Mouse (Mus musculus): ENCODE results near the gene Ccdc84.

Ccdc84 gene

DNA sequence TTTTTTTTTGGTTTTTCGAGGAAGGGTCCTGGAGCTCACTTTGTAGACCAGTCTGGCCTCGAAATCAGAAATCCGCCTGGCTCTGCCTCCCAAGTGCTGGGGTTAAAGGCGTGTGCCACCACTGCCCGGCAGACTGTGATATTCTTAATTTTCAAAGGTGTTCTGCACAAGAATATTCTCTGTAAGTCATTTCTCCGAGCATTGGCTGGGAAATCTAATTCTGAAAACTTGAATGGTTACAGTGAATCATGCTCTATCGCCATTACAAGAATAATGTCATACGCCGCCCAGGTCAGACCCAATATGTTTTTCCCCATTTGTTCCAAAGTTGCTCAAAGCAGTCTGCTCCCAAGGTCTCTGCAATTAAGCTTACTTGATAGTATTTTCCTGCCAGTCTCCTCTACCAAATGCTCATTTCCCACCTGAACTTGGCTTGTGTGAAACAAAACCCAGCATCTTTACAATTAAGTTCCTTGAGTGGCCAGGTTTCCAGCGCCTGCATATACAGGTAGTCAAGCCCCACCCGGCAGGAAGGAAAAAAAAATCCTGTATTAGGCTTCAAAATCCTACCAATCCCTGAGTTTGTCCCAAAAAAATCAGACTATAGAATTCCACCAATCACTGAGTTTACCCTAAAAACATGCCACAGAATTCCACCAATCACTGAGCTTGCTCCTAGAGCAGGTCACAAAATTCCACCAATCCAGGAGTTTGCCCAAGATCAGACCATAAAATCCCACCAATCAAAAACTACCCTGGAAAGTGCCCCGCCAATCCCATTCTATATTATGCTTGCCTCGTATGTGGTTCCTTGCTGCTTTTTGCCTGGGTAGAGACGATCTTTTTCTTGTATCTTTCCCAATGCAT lies at the start of gene Ccdc84:
Gene Ccdc84, minus strand, starts transcription at position 51 of the 867 bp plus-strand sequence.
- CTCF ChIA-PET = interaction anchor here (0.6 to 0.9 kb wide), 2 partner anchors 38 to 164 kb away, joined by 3 read pairs; no protein-coding TSS in a partner anchor

DNA sequence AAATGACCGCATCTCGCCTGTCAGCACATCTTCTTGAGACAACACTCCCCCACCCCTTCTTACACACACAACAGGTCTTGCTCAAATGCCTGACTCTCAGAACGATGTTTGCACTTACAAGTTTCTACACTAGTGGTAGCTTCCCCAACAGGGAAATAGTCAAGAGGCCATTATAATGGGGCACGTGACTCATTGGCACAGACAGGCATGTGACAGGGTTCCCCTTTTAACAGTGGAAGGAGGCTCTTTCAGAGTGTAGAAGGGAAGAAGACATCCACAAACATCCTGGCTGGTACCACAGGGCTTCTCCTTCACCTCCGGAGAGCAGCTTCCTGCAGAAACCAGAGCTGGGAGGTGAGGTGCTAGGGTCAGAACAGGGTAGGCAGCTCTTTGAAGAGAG lies 43.6 kb upstream of the Ccdc84 start:
- CTCF ChIA-PET = interaction anchor here (0.6 to 0.8 kb wide), 3 partner anchors 9 to 166 kb away, joined by 3 to 5 read pairs (median 3); no protein-coding TSS in a partner anchor

DNA sequence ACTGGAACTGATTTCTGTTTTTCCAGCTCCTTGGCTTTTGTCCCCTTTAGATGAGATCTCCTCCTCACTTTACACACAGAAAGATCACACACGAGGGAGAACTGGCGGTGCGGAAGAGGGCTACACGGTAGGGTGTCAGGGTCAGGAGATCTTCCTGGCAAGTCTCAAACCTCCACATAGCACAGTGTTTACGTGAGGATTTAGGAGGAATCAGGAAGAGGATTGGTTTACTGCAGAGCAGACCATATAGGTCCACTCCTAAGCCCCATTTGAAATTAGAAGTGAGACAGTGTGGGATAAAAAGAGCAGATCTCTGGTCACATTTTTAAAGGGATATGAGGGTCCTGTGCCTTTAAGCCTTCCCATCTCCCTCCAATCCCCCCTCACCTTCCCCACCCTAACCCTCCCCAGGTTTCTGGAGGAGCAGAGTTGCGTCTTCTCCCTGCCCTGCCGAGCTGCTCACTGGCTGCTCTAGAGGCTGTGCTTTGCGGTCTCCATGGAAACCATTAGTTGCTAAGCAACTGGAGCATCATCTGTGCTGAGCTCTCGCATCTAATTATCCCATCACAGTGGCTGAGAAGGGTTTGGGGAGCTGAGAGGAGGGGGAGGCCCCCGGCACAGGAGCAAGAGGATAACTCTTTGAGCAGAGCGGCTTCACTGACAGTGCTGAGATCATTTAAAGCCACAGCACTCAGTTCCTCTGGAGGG lies 38.8 kb upstream of the Ccdc84 start:
- CTCF ChIA-PET = interaction anchor here (0.5 to 1.0 kb wide), 4 partner anchors 9 to 218 kb away, joined by 3 to 7 read pairs (median 4); no protein-coding TSS in a partner anchor

DNA sequence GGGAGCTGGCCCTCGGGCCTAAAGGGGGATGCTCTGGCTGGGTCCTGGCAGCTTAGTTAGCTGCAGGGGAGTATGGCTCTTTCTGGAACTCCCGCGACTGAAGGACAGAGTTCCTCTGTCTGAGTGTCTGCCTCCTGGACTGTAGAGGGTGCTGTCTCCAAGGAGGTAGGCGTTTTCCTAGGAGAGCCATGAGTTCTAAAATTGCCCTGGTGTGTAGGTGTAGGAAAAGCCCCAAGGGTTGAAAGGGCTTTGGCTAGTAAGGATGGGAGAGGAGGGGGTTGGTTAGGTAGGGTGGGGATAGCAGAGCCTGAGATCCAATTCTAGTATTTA lies 36.5 kb upstream of the Ccdc84 start, which contains the start of gene Upk2:
Gene Upk2, minus strand, starts transcription at position 86 of the 330 bp plus-strand sequence.
- CTCF ChIA-PET = interaction anchor here (0.6 to 1.8 kb wide), 6 partner anchors 8 to 543 kb away, joined by 3 to 8 read pairs (median 4); no protein-coding TSS in a partner anchor

DNA sequence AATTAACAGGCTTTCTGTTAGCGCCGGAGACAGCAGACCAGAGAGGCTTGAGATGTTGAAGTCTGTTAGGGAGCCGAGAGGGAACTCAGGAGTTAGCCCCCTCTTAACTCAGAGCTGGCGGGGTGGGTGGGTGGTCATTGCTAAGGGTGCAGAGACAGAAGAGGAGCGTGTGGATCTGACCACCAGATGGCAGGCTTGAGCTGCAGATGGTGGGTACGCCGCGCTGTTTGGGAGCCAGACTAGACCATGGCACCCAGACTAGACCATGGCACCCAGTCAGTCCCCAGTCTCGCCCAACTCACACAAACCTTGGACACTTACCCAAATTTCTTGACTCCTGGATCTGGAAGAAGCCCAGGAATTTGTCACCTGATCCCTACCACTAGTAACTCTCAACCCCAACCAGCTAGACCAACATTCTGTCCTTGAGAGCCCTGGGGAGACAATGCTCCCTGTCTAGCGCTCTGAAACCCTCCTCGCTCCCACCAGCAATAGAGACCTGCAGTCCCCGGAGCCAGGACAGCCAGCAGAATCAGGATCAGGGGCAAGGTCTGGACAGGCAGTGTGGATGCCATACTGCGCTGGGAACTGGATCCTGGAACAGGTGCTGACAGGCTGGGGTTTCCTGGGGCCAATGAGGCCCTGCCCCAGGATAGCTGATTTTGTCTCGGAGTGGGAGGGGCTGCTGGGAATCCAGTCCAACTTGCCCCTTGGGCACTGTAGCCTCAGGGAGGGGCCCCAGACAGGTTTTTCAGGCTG lies 35.9 kb upstream of the Ccdc84 start:
- CTCF ChIA-PET = interaction anchor here (0.6 to 1.8 kb wide), 8 partner anchors 9 to 199 kb away, joined by 3 to 8 read pairs (median 4); no protein-coding TSS in a partner anchor

DNA sequence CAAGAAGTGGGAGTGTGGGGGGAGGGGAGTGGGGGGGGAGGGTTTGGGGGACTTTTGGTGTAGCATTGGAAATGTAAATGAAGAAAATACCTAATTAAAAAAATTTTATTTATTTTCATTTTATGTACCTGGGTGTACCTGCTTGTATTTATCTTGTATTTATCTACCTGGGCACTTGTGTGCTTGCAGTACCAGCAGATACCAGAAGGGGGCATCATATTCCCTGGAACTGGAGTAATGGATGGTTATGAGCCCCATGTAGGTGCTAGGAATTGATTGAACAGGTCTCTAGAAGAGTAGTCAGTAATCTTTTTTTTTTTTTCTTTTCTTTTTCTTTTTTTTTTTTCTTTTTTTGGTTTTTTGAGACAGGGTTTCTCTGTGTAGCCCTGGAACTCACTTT lies 32.0 kb upstream of the Ccdc84 start:
- CTCF ChIA-PET = no interaction called here

DNA sequence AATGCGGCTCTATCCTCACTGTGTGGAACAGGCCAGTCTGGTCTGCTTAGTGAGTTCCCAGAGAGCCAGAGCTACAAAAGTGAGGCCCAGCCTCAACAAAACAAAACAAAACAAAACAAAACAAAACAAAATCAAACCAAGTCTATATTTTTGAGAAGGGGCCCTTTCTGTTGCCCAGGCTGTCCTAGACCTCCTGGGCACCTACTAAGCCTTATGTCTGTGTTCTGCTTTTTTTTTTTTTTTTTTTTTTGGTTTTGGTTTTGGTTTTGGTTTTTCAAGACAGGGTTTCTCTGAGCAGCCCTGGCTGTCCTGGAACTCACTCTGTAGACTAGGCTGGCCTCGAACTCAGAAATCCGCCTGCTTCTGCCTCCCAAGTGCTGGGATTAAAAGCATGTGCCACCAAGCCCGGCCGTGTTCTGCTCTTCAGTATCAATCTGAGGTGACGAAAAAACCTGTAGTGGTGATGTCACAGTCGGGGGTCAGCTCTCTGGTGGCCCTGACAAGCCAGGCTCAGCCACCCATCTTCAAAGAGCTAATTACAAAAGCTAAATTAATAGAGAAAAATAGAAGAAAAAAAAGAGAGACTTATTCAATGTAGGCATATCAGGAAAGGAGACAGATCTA lies 26.1 kb upstream of the Ccdc84 start:
- CTCF ChIA-PET = interaction anchor here (0.5 to 0.6 kb wide), 2 partner anchors 271 to 354 kb away, joined by 4 to 8 read pairs; no protein-coding TSS in a partner anchor

DNA sequence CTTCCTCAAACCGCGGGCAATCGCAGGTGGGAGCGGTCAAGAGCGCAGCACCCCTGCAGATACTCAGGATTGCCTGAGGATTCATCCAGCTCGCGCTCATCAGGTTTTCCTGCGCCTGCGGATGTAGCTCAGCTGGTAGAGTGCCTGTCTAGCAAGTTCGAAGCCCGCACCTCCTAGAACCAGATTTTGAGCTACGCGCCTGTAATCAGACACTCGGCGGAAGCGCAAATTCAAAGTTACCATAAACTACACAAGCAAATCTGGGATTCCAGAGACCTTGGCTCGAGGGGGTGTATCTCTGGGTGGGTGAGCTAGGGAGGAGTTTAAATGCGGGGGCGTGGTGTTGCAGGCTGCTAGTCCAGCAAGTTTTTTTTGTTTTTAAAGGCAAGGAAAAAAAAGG lies 22.6 kb upstream of the Ccdc84 start, which contains the start of gene Foxr1:
Gene Foxr1, minus strand, starts transcription at position 176 of the 400 bp plus-strand sequence.
- CTCF ChIA-PET = no interaction called here

DNA sequence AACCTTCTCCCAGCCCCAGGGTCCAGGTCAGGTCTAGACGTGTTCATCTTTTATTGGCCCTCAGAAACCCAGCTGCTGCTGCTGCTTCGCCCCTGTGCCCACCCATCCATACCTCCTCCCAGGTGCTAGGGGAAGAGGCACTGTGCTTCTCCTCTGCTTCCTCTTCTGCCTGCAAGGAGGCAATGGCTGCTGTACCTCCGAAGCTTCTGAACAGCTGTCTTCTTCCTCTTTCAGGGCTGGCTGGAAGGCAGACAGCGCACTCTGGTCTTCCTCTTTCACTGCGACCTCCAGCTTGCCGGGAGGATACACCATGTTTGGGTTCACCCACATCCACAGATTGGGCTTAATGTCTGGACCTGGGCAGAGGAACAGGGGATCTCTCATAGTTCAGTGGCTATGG lies 17.4 kb upstream of the Ccdc84 start:
- CTCF ChIA-PET = interaction anchor here (0.7 kb wide), 1 partner anchor 31 kb away, joined by 3 read pairs; no protein-coding TSS in a partner anchor

DNA sequence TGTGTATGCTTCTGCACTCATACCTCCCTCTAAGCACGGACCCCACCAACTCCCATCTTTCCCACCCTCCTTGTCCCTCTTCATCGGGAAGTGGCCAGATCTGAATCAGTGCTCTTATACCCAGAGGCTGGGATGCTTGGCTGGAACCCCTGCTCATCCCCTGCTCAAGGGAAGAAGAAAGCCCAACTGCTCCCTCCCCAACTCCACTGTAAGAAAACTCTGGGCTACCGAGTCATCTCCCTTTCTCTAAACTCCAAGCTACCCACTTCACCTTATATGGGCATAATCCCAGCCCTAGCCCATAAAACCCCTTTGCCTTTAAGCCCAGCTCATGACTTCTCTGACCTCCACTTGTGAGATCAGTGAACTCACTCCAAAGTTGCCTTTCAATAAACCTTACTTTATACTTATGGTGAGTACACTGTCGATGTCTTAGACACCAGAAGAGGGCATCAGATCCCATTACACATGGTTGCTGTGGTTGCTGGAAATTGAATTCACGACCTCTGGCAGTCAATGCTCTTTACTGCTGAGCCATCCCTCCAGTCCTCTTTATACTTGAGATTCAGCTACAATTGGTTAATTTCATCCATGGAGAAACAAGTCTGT lies 14.3 kb upstream of the Ccdc84 start:
- CTCF ChIA-PET = no interaction called here

DNA sequence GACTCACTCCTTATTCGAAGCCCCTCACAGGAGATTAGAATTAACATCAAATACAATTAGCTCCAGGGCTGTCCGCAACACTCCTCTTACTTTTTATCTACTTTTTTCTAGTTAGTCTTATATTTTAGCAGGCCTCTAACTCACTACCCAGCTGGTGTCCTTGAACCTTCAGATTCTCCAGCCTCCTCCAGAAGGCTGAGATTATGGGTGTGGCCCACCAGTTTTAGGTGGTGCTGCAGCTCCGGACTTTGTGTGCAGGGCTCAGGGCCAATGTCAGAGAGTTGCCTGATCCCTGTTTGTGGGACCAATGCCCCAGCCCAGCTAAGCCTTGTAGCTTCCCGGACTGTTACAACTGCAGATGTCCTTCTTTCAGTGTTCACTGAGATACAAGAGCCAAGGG lies 5.2 kb upstream of the Ccdc84 start:
- CTCF ChIA-PET = interaction anchor here (0.6 kb wide), 1 partner anchor 24 kb away, joined by 3 read pairs; no protein-coding TSS in a partner anchor

DNA sequence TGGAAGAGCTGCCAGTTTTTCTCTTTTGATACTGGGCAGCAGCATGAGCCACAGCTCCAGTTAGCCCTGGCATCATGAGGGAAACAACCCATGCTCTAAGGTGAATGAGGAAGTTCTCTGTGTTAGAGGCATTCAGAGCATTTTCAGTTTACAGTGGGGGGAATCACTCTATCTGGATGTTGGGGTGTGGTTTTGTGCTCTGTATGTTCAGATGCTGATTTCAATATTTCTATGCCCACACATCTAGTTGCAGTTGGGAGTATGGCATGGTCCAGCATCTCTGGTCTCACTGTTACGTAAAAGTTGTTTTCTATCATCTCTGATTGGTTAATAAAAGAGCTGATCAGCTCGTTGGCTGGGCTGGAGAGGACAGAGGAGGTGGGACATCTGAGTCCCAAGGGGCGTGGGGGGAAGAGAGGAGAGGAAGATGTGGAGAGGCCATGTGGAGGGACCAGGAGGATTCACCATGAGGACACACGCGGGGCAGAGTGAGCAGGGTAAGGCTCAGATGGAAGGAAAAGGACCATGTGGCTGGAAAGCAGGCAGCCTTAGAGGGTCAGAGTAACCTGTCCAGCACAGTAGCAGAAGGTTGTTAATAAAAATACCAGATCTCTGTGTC lies 2.0 kb upstream of the Ccdc84 start:
- CTCF ChIA-PET = interaction anchor here (0.7 kb wide), 1 partner anchor 42 kb away, joined by 4 read pairs; no protein-coding TSS in a partner anchor

DNA sequence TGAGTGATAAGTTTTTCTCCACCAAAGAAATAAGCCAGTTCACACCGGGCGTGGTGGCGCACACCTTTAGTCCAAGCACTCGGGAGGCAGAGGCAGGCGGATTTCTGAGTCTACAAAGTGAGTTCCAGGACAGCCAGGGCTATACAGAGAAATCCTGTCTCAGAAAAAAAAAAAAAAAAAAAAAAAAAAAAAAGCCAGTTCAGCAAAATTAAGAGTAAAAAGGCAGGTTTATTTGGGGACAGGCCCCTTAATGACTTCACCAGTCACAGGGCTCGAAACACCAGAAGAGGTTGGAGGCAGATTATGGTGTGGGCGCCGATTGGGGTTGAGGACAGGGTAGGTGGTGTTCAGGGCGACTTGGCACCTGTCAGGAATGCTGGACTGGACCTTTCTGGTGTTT lies 1.4 kb upstream of the Ccdc84 start:
- CTCF ChIA-PET = interaction anchor here (0.6 to 0.7 kb wide), 2 partner anchors 9 to 43 kb away, joined by 3 to 4 read pairs; no protein-coding TSS in a partner anchor

DNA sequence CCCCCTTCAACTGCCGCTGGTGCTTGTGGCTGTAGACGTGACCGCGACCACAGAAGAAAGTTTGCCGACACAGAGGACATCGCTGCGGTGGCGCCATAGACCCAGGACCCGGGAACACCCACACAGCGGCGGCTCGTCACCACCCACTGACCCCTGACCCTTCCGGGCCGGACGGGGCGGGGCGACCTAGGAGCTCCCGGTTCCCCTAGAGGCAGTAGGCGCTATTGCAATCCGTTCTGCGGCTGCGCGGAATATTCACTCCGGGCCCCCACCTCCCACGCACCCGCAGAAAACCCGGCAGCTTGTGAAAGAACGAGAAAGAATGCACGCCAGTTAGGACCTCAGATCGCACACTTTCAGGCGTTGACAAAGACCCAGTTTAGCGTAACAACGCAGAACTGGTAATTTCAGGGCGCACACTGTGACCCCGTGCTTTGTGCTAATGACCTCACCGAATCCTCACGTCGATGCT lies 441 bp downstream of the Ccdc84 start:
- CTCF ChIA-PET = interaction anchor here (0.6 to 0.9 kb wide), 2 partner anchors 37 to 165 kb away, joined by 3 read pairs; no protein-coding TSS in a partner anchor

DNA sequence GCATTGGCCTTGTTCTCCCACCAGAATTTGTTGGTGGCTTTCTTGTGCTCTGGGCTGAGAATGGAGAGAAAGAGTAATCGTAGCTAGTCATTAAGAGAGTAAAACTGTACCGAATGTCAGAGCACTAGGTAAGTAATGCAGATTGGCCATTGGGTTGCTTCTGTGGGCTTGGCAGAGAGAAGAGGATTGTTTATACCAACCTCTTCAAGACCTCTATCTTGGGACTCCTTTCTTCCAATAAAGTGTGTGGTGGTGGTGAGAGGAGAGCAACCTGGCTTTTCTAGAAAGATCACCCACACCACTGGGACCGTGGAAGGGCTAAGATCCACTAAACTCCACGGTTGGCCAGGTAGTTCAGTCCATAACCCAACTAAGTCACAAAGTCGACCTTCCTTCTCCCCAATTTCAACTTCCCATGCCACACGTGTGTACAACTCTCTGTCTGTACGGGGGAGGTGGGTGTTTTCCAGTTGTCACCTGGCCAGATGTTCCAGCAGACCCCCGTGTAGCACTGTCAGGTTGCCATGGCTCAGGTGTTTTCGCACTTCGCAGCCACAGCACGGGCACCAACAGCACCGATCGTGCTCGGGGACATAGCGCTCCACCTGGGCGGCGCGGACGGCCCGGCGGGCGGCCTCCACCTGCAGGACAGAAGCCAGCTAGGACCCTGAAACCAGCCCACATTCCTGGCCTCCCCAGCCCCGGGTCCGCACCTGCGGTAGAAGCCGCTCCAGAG lies 1.0 kb downstream of the Ccdc84 start:
- CTCF ChIA-PET = interaction anchor here (0.6 kb wide), 1 partner anchor 27 kb away, joined by 4 read pairs; no protein-coding TSS in a partner anchor

DNA sequence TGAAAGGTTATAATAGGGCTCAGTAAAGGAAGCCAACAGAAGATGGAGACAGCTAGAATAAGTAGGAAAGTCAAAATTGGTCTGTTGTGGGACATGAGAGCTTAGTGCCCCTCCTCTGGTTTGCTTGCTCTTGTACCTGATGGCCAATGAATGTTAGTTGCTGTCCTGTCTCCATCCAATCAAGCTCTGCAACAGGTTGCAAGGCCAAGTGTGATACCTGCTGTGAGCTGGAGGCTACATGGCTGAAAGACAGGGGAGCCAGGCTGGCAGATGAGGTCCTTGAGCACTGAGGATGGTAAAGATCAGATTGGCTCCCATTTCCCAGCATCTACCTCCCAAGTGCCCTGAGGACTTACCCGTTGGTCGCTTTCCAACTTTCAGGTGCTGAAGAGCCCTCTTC lies 5.6 kb downstream of the Ccdc84 start:
- CTCF ChIA-PET = interaction anchor here (0.6 kb wide), 2 partner anchors 54 to 109 kb away, joined by 4 read pairs; no protein-coding TSS in a partner anchor

DNA sequence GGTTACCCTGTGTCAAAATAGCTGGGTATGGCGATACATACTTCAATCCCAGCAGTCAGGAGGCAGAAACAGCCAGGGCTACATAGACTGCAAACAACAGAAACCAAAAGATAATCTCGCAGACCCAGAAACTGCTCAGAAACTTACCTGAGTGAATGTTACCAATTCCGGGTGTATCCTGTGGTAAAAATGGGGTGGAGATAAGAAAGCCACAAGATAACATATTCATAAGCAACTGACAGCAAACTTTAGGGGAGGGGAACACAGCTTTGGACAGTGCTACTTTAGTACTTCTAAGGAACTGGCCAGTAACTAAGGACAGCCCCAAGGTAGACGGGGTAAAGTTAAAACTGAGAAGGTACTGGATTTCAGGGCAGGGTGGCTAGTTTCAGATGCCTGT lies 6.1 kb downstream of the Ccdc84 start:
- CTCF ChIA-PET = no interaction called here

DNA sequence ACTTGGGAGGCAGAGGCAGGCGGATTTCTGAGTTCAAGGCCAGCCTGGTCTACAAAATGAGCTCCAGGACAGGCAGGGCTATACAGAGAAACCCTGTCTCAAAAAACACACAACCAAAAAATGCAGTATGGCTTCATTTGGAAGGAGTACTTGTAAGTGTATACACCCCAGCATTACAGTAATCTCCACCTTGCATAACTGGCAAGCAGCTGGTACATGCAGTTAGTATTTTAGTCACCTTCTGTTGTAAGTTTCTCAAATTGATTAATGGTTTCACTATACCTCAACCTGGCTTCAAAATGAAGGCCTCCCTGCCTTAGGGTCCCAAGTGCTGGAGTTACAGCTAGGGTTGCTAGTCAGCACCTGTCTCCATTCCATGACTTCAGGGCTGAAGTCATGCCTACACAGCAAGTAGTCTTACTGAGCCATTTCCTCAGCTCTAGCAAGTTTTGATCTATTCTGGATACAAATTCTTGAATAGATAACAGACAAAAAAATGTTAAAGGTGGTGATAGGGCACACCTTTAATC lies 6.7 kb downstream of the Ccdc84 start:
- CTCF ChIA-PET = no interaction called here

All from spleen, embryonic (tissue).